Mouse (Mus musculus) CH12.LX (cell line): ENCODE measurements around the gene Slc25a21. TPM values are rescaled to one million over a fixed set of nuclear protein-coding genes. Genes with fewer than 3 reads are reported as not detected.

Experiments
- DNase-seq: peaks from one replicate; pipeline ENCODE4 v3.0.0-alpha.2; 2013; ENCODE audit errors: extremely low read depth
- H3K27ac ChIP-seq: 2 replicates; pipeline ENCODE4 v1.5.1; 2012; ENCODE audit warnings: low read depth, mild to moderate bottlenecking, control low read depth, moderate library complexity; ENCODE audit not compliant: insufficient read depth
- H3K27me3 ChIP-seq: replicated peaks from 2 replicates; pipeline ENCODE3; 2012; ENCODE audit warnings: inconsistent platforms
- H3K36me3 ChIP-seq, 2 experiments: replicated peaks in 1 of 2; 2 replicates each; pipeline versions ENCODE3 to v1.6.1; 2012; ENCODE audit warnings: inconsistent platforms in 1 of 2, low read length in 1 of 2, mild to moderate bottlenecking in 1 of 2, mixed read lengths in 1 of 2, moderate library complexity in 1 of 2; ENCODE audit not compliant: control insufficient read depth in 1 of 2, insufficient read depth in 1 of 2
- H3K4me1 ChIP-seq, 2 experiments: 2 replicates each; pipeline ENCODE4 v1.6.1; 2012; ENCODE audit warnings: inconsistent platforms in 1 of 2, moderate library complexity in 1 of 2; ENCODE audit not compliant: insufficient read depth in 2 of 2, control insufficient read depth in 1 of 2
- H3K4me2 ChIP-seq: 2 replicates; pipeline ENCODE4 v1.6.1; 2012; ENCODE audit warnings: low read depth, mild to moderate bottlenecking, control low read depth; ENCODE audit not compliant: poor library complexity, insufficient read depth, severe bottlenecking
- H3K4me3 ChIP-seq, 3 experiments: fragments of 150-350 bp in 1 of 3; sonication (generic) in 1 of 3; replicated peaks in 1 of 3; 2 replicates each; pipeline versions ENCODE3 to v1.5.1; 2011 to 2012; ENCODE audit warnings: low read depth in 2 of 3, low read length in 2 of 3, mild to moderate bottlenecking in 2 of 3, moderate library complexity in 2 of 3, control low read depth in 1 of 3, improper control_type of control experiment in 1 of 3, inconsistent platforms in 1 of 3, mixed read lengths in 1 of 3; ENCODE audit not compliant: poor library complexity in 1 of 3
- H3K79me2 ChIP-seq: replicated peaks from 2 replicates; pipeline ENCODE4 v1.6.1; 2012; ENCODE audit warnings: mild to moderate bottlenecking, moderate library complexity; ENCODE audit not compliant: control insufficient read depth, poor library complexity, insufficient read depth, severe bottlenecking; ENCODE audit errors: extremely low read depth
- H3K9ac ChIP-seq: 2 replicates; pipeline ENCODE4 v1.6.1; 2012; ENCODE audit warnings: low read depth, mild to moderate bottlenecking, control low read depth, moderate library complexity; ENCODE audit not compliant: insufficient read depth
- H3K9me3 ChIP-seq: replicated peaks from 2 replicates; pipeline ENCODE3; 2012; ENCODE audit warnings: low read length, inconsistent platforms, mixed read lengths
- CHD1 ChIP-seq: IDR thresholded peaks from 2 replicates; pipeline ENCODE4 v1.6.1; 2012; ENCODE audit warnings: low read depth, low read length, improper control_type of control experiment, inconsistent platforms
- CHD2 ChIP-seq: IDR thresholded peaks from 2 replicates; pipeline ENCODE4 v1.6.1; 2011; ENCODE audit warnings: low read length, improper control_type of control experiment
- CTCF ChIP-seq, 2 experiments: IDR thresholded peaks in 1 of 2; conservative IDR thresholded peaks in 1 of 2; 2 replicates each; pipeline ENCODE4 v1.5.1; 2011 to 2012; ENCODE audit warnings: low read depth in 2 of 2, low read length in 2 of 2, improper control_type of control experiment in 1 of 2, inconsistent platforms in 1 of 2, mild to moderate bottlenecking in 1 of 2, moderate library complexity in 1 of 2
- E2F4 ChIP-seq: IDR thresholded peaks from 2 replicates; pipeline ENCODE4 v1.6.1; 2011; ENCODE audit warnings: low read depth, low read length, improper control_type of control experiment; ENCODE audit not compliant: insufficient replicate concordance
- ELF1 ChIP-seq: IDR thresholded peaks from 2 replicates; pipeline ENCODE4 v1.6.1; 2014; ENCODE audit warnings: low read depth, mild to moderate bottlenecking, inconsistent platforms, low read length, improper control_type of control experiment
- EP300 ChIP-seq: IDR thresholded peaks from 2 replicates; pipeline ENCODE4 v1.6.1; 2011; ENCODE audit warnings: low read length, improper control_type of control experiment
- ETS1 ChIP-seq: conservative IDR thresholded peaks from 2 replicates; pipeline ENCODE4 v1.6.1; 2012; ENCODE audit warnings: low read depth, mild to moderate bottlenecking, inconsistent platforms, low read length, improper control_type of control experiment, moderate library complexity
- JUN ChIP-seq: IDR thresholded peaks from 2 replicates; pipeline ENCODE4 v1.6.1; 2011; ENCODE audit warnings: low read depth, mild to moderate bottlenecking, low read length, improper control_type of control experiment, moderate library complexity; ENCODE audit not compliant: insufficient read depth
- MAZ ChIP-seq: IDR thresholded peaks from 2 replicates; pipeline ENCODE4 v1.6.1; 2012; ENCODE audit warnings: low read depth, mild to moderate bottlenecking, inconsistent platforms, low read length, improper control_type of control experiment, moderate library complexity
- MXI1 ChIP-seq: IDR thresholded peaks from 2 replicates; pipeline ENCODE4 v1.6.1; 2011; ENCODE audit warnings: mild to moderate bottlenecking, low read depth, low read length, improper control_type of control experiment
- MYC ChIP-seq: IDR thresholded peaks from 2 replicates; pipeline ENCODE4 v1.6.1; 2011; ENCODE audit warnings: low read depth, mild to moderate bottlenecking, improper control_type of control experiment, low read length
- POLR2A ChIP-seq: IDR thresholded peaks from 2 replicates; pipeline ENCODE4 v1.6.1; 2011; ENCODE audit warnings: low read depth, mild to moderate bottlenecking, improper control_type of control experiment, low read length
- RAD21 ChIP-seq: IDR thresholded peaks from 2 replicates; pipeline ENCODE4 v1.6.1; 2011; ENCODE audit warnings: low read depth, mild to moderate bottlenecking, low read length, improper control_type of control experiment, moderate library complexity
- RCOR1 ChIP-seq: conservative IDR thresholded peaks from 2 replicates; pipeline ENCODE4 v1.6.1; 2012; ENCODE audit warnings: low read depth, mild to moderate bottlenecking, inconsistent platforms, low read length, improper control_type of control experiment
- SIN3A ChIP-seq: IDR thresholded peaks from 2 replicates; pipeline ENCODE4 v1.6.1; 2012; ENCODE audit warnings: low read length, improper control_type of control experiment, inconsistent platforms
- USF1 ChIP-seq: IDR thresholded peaks from 2 replicates; pipeline ENCODE4 v1.6.1; 2014; ENCODE audit warnings: low read depth, mild to moderate bottlenecking, inconsistent platforms, low read length, improper control_type of control experiment
- USF2 ChIP-seq: conservative IDR thresholded peaks from 2 replicates; pipeline ENCODE4 v1.6.1; 2011; ENCODE audit warnings: low read depth, low read length, improper control_type of control experiment
- ZC3H11A ChIP-seq: IDR thresholded peaks from 2 replicates; pipeline ENCODE4 v1.6.1; 2012; ENCODE audit warnings: low read depth, mild to moderate bottlenecking, inconsistent platforms, low read length, improper control_type of control experiment
- ZKSCAN1 ChIP-seq: IDR thresholded peaks from 2 replicates; pipeline ENCODE4 v1.6.1; 2012; ENCODE audit warnings: low read depth, inconsistent platforms, low read length, improper control_type of control experiment, borderline replicate concordance
- dilution Hi-C: fragments of 300-500 bp; cut with MboI; formaldehyde crosslinking; loops from 2 replicates; pipeline ENCODE4 v1.14.3; 2020; ENCODE audit warnings: low sequenced_read_pairs; ENCODE audit not compliant: extremely low pct_unique_long_range_greater_than_20kb, extremely low pct_ligation_motif_present
- in situ Hi-C: fragments of 300-500 bp; cut with MboI; formaldehyde crosslinking; loops from 3 replicates; pipeline ENCODE4 v1.14.3; 2019; ENCODE audit warnings: low sequenced_read_pairs, low pct_ligation_motif_present, low pct_unique_long_range_greater_than_20kb, mixed read lengths
- polyA plus RNA-seq: library from polyadenylated mRNA; unstranded; fragments of >175 nt; gene quantifications from 2 replicates; pipeline ENCODE4 v1.2.1, GENCODE M21; 2012; ENCODE audit warnings: low read depth; ENCODE audit not compliant: insufficient read length
- total RNA-seq, 2 experiments: library from RNA; depleted of rRNA; stranded (reverse); fragments of 300-350 nt in 1 of 2; fragments of >200 nt in 1 of 2; gene quantifications; 2 replicates each; pipeline ENCODE4 v1.2.3; 2012 to 2014

The Slc25a21 gene
- total RNA-seq (2012; rRNA removed): not detected in 2 replicates
- total RNA-seq (2014; rRNA removed): not detected in 2 replicates
- not detected in 2 replicates for polyA plus RNA-seq

- H3K27me3 ChIP-seq: no peaks in the 10 kb centered on the region
- H3K9ac ChIP-seq: no peak within 1 kb of the TSS
- in situ Hi-C loops (loop anchor here (10.0 to 25.0 kb wide), 2 partner anchors 510 to 603 kb away; partner anchors contain the start of gene Pax9), dilution Hi-C loops (no loop called here)
- H3K36me3 ChIP-seq: no peaks in the 10 kb centered on the region
- H3K79me2 ChIP-seq: no peaks in the 10 kb centered on the region
- no peak within 1 kb of the TSS for H3K27ac ChIP-seq
- no peaks in the 10 kb centered on the region for H3K4me1 ChIP-seq
- no peak within 1 kb of the TSS for H3K4me2 ChIP-seq
- TF ChIP-seq CHD2: no peak
- no peak for TF ChIP-seq MYC
- no peak for TF ChIP-seq ZC3H11A
- TF ChIP-seq USF1: no peak
- TF ChIP-seq RAD21: no peak
- TF ChIP-seq USF2: no peak
- TF ChIP-seq CTCF (conservative IDR thresholded peaks at IDR 0.05 in 1 of 2, IDR thresholded peaks at IDR 0.05 in 1 of 2; ENCODE audit: low read depth in 2 of 2, low read length in 2 of 2): no peak
- no peak for TF ChIP-seq EP300
- no peak for TF ChIP-seq CHD1
- no peak for TF ChIP-seq ZKSCAN1
- TF ChIP-seq E2F4: no peak
- TF ChIP-seq POLR2A: no peak
- TF ChIP-seq ELF1: no peak
- no peak for TF ChIP-seq SIN3A
- no peak for TF ChIP-seq JUN
- TF ChIP-seq MXI1: no peak
- TF ChIP-seq MAZ: no peak
- no peak for TF ChIP-seq ETS1
- no peak for TF ChIP-seq RCOR1
- H3K4me3 ChIP-seq: no peak within 1 kb of the TSS
- no peaks in the 10 kb centered on the region for H3K9me3 ChIP-seq
- no peak for DNase-seq
Observed at GRCm38 (mm10) chr12:57197363-57198026, at the start of gene Slc25a21. Gene Slc25a21, minus strand, starts transcription at chr12:57197472.
